Mouse (Mus musculus): ENCODE measurements around the gene Ccdc24.

- TF ChIP-seq CTCF (IDR thresholded peaks at IDR 0.05; ENCODE audit: low read depth): peak; percentile 81
- no peak for TF ChIP-seq EP300 (optimal IDR thresholded peaks at IDR 0.05)
Measured at GRCm38 (mm10) chr4:117867823-117868222, 4.5 kb downstream of the Ccdc24 start.
